Mouse (Mus musculus) hindbrain, embryonic 12.5 days (tissue): ENCODE data around the gene Lrrc8a. TPM values are rescaled to one million over a fixed set of nuclear protein-coding genes. Genes with fewer than 3 reads are reported as not detected.

Experiments used
- ATAC-seq: fragments of 200-750 bp; cut with Nextera tagmentation; 2 replicates; pipeline ENCODE4 v1.8.0; 2017; ENCODE audit warnings: moderate TSS enrichment; ENCODE audit not compliant: low FRiP score
- H3K27ac ChIP-seq: fragments of 300-500 bp; sonication (generic); 2 replicates; pipeline ENCODE4 v1.5.1; 2016; ENCODE audit warnings: mild to moderate bottlenecking
- H3K27me3 ChIP-seq: fragments of 300-500 bp; sonication (generic); 2 replicates; pipeline ENCODE4 v1.6.1; 2016; ENCODE audit warnings: mild to moderate bottlenecking
- H3K36me3 ChIP-seq: fragments of 300-500 bp; sonication (generic); 2 replicates; pipeline ENCODE4 v1.6.1; 2016; ENCODE audit warnings: mild to moderate bottlenecking
- H3K4me1 ChIP-seq: fragments of 300-500 bp; sonication (generic); 2 replicates; pipeline ENCODE4 v1.6.1; 2016
- H3K4me2 ChIP-seq: fragments of 300-500 bp; sonication (generic); replicated peaks from 2 replicates; pipeline ENCODE4 v1.6.1; 2016; ENCODE audit warnings: mild to moderate bottlenecking
- H3K4me3 ChIP-seq: fragments of 300-500 bp; sonication (generic); 2 replicates; pipeline ENCODE4 v1.5.1; 2016; ENCODE audit warnings: mild to moderate bottlenecking
- H3K9ac ChIP-seq: fragments of 300-500 bp; sonication (generic); 2 replicates; pipeline ENCODE4 v1.6.1; 2016; ENCODE audit warnings: mild to moderate bottlenecking, moderate library complexity
- H3K9me3 ChIP-seq: fragments of 300-500 bp; sonication (generic); replicated peaks from 2 replicates; pipeline ENCODE4 v1.6.1; 2016; ENCODE audit warnings: mild to moderate bottlenecking
- WGBS: fragments of 180-500 bp; shearing (Covaris S2); methylation state at CpG from one replicate; pipeline ENCODE4 v1.1.7; 2016; 5-methylcytosine and 5-hydroxymethylcytosine counted together
- polyA plus RNA-seq: library from polyadenylated mRNA; unstranded; fragments of >200 nt; fragmentation: Nextera tagmentation; extraction: Ambion mirVana; gene quantifications from 2 replicates; pipeline ENCODE4 v1.2.1, GENCODE M21; 2016

The Lrrc8a gene
- polyA plus RNA-seq, 1 experiment from 2014 or later, result 39.3 TPM

- 47% methylated on average over 5 of the region's 5 CpGs for WGBS
- Histone ChIP-seq H3K9me3 (no peaks in the 10 kb centered on the region), H3K27me3 (no peaks in the 10 kb centered on the region; the same call in 1 of the 2 replicates), H3K4me1 (peaks cover 29% of the 10 kb centered on the region), H3K4me2 (no peak within 1 kb of the TSS), H3K4me3 (no peak within 1 kb of the TSS), H3K27ac (peak within 1 kb of the TSS; percentile 66), H3K9ac (peak within 1 kb of the TSS; percentile 24; the same call in 1 of the 2 replicates), H3K36me3 (peaks cover 33% of the 10 kb centered on the region)
- no peak for ATAC-seq
These were observed 28.3 kb downstream of the Lrrc8a start, which contains the start of gene Phyhd1 for GRCm38 (mm10) chr2:30265767-30266253. Phyhd1 (plus strand) TSS chr2:30266203.

- peak overlapping the region; percentile 66 for H3K27ac ChIP-seq
- ATAC-seq, result no peak
These were observed 29.0 kb downstream of the Lrrc8a start for GRCm38 (mm10) chr2:30266392-30266941.

GRCm38 (mm10) chr2:30267466-30267865 is 30.0 kb downstream of the Lrrc8a start:
- ATAC-seq, result no peak
- H3K4me2 ChIP-seq, result no peak overlapping the region
- H3K27me3 ChIP-seq, result no peaks in the 10 kb centered on the region; the same call in 1 of the 2 replicates
- no peaks in the 10 kb centered on the region for H3K9me3 ChIP-seq
- 98% methylated on average over 2 of the region's 2 CpGs for WGBS
- H3K4me1 ChIP-seq, result peaks cover 29% of the 10 kb centered on the region
- no peak overlapping the region; the same call in 1 of the 2 replicates for H3K9ac ChIP-seq
- H3K4me3 ChIP-seq, result no peak overlapping the region
- H3K27ac ChIP-seq, result no peak overlapping the region
- H3K36me3 ChIP-seq, result peaks cover 26% of the 10 kb centered on the region

More at GRCm38 (mm10) chr2:30266392-30266941, 29.0 kb downstream of the Lrrc8a start:
- H3K4me3 ChIP-seq, result no peak overlapping the region
- H3K9ac ChIP-seq, result peak overlapping the region; percentile 13; the same call in 1 of the 2 replicates
- 27% methylated on average over 4 of the region's 4 CpGs for WGBS
- peaks cover 29% of the 10 kb centered on the region for H3K4me1 ChIP-seq
- no peak overlapping the region for H3K4me2 ChIP-seq
- peaks cover 31% of the 10 kb centered on the region for H3K36me3 ChIP-seq
- no peaks in the 10 kb centered on the region for H3K9me3 ChIP-seq
- no peaks in the 10 kb centered on the region; the same call in 1 of the 2 replicates for H3K27me3 ChIP-seq

- H3K9ac ChIP-seq, result no peak overlapping the region
- H3K36me3 ChIP-seq, result peaks cover 21% of the 10 kb centered on the region
- ATAC-seq, result no peak
- H3K27ac ChIP-seq, result no peak overlapping the region
- 58% methylated on average over 4 of the region's 4 CpGs for whole genome bisulfite sequencing
- H3K4me1 ChIP-seq, result peaks cover 25% of the 10 kb centered on the region
- H3K9me3 ChIP-seq, result no peaks in the 10 kb centered on the region
- no peak overlapping the region for H3K4me2 ChIP-seq
- no peak overlapping the region for H3K4me3 ChIP-seq
- H3K27me3 ChIP-seq, result no peaks in the 10 kb centered on the region; the same call in 1 of the 2 replicates
These were observed 30.9 kb downstream of the Lrrc8a start for GRCm38 (mm10) chr2:30268371-30268770.

GRCm38 (mm10) chr2:30269241-30269990 is 31.9 kb downstream of the Lrrc8a start:
- no peak overlapping the region for H3K4me3 ChIP-seq
- peaks cover 25% of the 10 kb centered on the region for H3K4me1 ChIP-seq
- 90% methylated on average over 17 of the region's 17 CpGs for WGBS
- ATAC-seq, result no peak
- no peak overlapping the region for H3K27ac ChIP-seq
- 0 out of 2 replicates have a peak overlapping the region, but pooled peaks have one; percentile 8 for H3K9ac ChIP-seq
- peaks cover 10% of the 10 kb centered on the region for H3K36me3 ChIP-seq
- no peaks in the 10 kb centered on the region; the same call in 1 of the 2 replicates for H3K27me3 ChIP-seq
- no peaks in the 10 kb centered on the region for H3K9me3 ChIP-seq
- no peak overlapping the region for H3K4me2 ChIP-seq

- 56% methylated on average over 1 of the region's 1 CpGs for WGBS
- Histone ChIP-seq H3K9ac (no peak overlapping the region), H3K4me1 (peaks cover 23% of the 10 kb centered on the region), H3K4me2 (no peak overlapping the region), H3K27ac (no peak overlapping the region), H3K36me3 (peaks cover 3% of the 10 kb centered on the region; the same call in 1 of the 2 replicates), H3K9me3 (no peaks in the 10 kb centered on the region), H3K27me3 (no peaks in the 10 kb centered on the region; the same call in 1 of the 2 replicates), H3K4me3 (no peak overlapping the region)
- 0 out of 2 replicates have a peak, but pooled peaks have one; percentile 35 for ATAC-seq
These were observed 32.6 kb downstream of the Lrrc8a start for GRCm38 (mm10) chr2:30270134-30270533.

- H3K27me3 ChIP-seq, result no peaks in the 10 kb centered on the region
- peaks cover 12% of the 10 kb centered on the region for H3K4me1 ChIP-seq
- 90% methylated on average over 11 of the region's 11 CpGs for WGBS
- H3K9ac ChIP-seq, result no peak within 1 kb of the TSS
- peaks cover 5% of the 10 kb centered on the region; the same call in 1 of the 2 replicates for H3K36me3 ChIP-seq
- H3K4me2 ChIP-seq, result no peak within 1 kb of the TSS
- H3K27ac ChIP-seq, result no peak within 1 kb of the TSS
- H3K4me3 ChIP-seq, result no peak within 1 kb of the TSS
- ATAC-seq, result no peak
- H3K9me3 ChIP-seq, result no peaks in the 10 kb centered on the region
These were observed 43.2 kb downstream of the Lrrc8a start, which contains the start of gene Gm28038 for GRCm38 (mm10) chr2:30280743-30281142. Gm28038 (plus strand) TSS chr2:30281043.

GRCm38 (mm10) chr2:30281651-30282050 is 44.1 kb downstream of the Lrrc8a start:
- H3K36me3 ChIP-seq, result peaks cover 5% of the 10 kb centered on the region; the same call in 1 of the 2 replicates
- H3K9me3 ChIP-seq, result no peaks in the 10 kb centered on the region
- ATAC-seq, result no peak
- peaks cover 12% of the 10 kb centered on the region for H3K4me1 ChIP-seq
- no peaks in the 10 kb centered on the region for H3K27me3 ChIP-seq
- WGBS, result 91% methylated on average over 3 of the region's 3 CpGs
- no peak overlapping the region for H3K4me3 ChIP-seq
- no peak overlapping the region for H3K27ac ChIP-seq
- no peak overlapping the region for H3K9ac ChIP-seq
- no peak overlapping the region for H3K4me2 ChIP-seq

- H3K4me1 ChIP-seq, result peaks cover 23% of the 10 kb centered on the region
- ATAC-seq, result no peak
- H3K27me3 ChIP-seq, result no peaks in the 10 kb centered on the region
- no peak overlapping the region for H3K4me2 ChIP-seq
- WGBS, result 93% methylated on average over 2 of the region's 2 CpGs
- H3K27ac ChIP-seq, result no peak overlapping the region
- H3K4me3 ChIP-seq, result no peak overlapping the region
- no peaks in the 10 kb centered on the region for H3K9me3 ChIP-seq
- no peak overlapping the region for H3K9ac ChIP-seq
- peaks cover 5% of the 10 kb centered on the region; the same call in 1 of the 2 replicates for H3K36me3 ChIP-seq
These were observed 45.7 kb downstream of the Lrrc8a start for GRCm38 (mm10) chr2:30283193-30283592.

GRCm38 (mm10) chr2:30285004-30285403 is 47.5 kb downstream of the Lrrc8a start:
- Histone ChIP-seq H3K9ac (0 out of 2 replicates have a peak overlapping the region, but pooled peaks have one; percentile 94), H3K4me3 (peak overlapping the region; percentile 96), H3K4me1 (peaks cover 23% of the 10 kb centered on the region), H3K36me3 (peaks cover 5% of the 10 kb centered on the region; the same call in 1 of the 2 replicates), H3K4me2 (peak overlapping the region; percentile 98), H3K9me3 (no peaks in the 10 kb centered on the region), H3K27me3 (no peaks in the 10 kb centered on the region), H3K27ac (no peak overlapping the region)
- WGBS, result 93% methylated on average over 5 of the region's 5 CpGs
- no peak for ATAC-seq

- peaks cover 23% of the 10 kb centered on the region for H3K4me1 ChIP-seq
- H3K9me3 ChIP-seq, result no peaks in the 10 kb centered on the region
- peaks cover 5% of the 10 kb centered on the region; the same call in 1 of the 2 replicates for H3K36me3 ChIP-seq
- H3K27ac ChIP-seq, result peak overlapping the region; percentile 73; the same call in 1 of the 2 replicates
- H3K9ac ChIP-seq, result peak overlapping the region; percentile 94
- peak; percentile 71 for ATAC-seq
- peak overlapping the region; percentile 98 for H3K4me2 ChIP-seq
- peak overlapping the region; percentile 96 for H3K4me3 ChIP-seq
- 18% methylated on average over 38 of the region's 38 CpGs for WGBS
- no peaks in the 10 kb centered on the region for H3K27me3 ChIP-seq
These were observed 48.1 kb downstream of the Lrrc8a start for GRCm38 (mm10) chr2:30285416-30286181.
